Mouse (Mus musculus): Measurements from ENCODE around the gene Tenm4. TPM values are rescaled to one million over a fixed set of nuclear protein-coding genes. Genes with fewer than 3 reads are reported as not detected.
A peak's percentile ranks its signal among the peaks of the same experiment; 100 is the strongest.

The Tenm4 gene
- polyA plus RNA-seq, 1 experiment from 2014 or later = 49.9 TPM

DNA sequence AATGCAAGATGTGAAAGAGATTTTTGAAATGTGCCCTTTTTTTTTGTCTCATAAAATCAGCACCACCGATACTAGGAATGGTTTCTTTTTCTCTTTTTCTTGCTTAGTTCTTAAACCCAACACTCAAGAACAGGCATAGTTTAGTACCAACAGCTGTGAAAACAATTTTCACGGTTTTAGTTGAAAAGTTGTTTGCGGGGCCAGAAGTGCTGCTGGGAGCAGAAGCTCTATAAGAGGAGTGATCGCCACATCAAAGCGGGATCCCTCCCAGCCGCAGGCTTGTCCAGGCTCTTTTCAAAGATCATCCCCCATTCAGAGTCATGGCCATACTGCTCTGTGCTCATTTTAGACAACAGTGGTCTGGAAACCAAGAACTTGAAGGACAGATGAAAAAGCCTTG, 137.1 kb downstream of the Tenm4 start:
- 44% methylated on average over 6 of the region's 6 CpGs for WGBS
- H3K36me3 ChIP-seq = no peaks in the 10 kb centered on the region
- no peak overlapping the region for H3K4me2 ChIP-seq (replicated peaks)
- peaks cover 20% of the 10 kb centered on the region for H3K4me1 ChIP-seq
- no peak overlapping the region for H3K4me3 ChIP-seq
- H3K9ac ChIP-seq = no peak overlapping the region
- no peak overlapping the region for H3K27ac ChIP-seq
- no peaks in the 10 kb centered on the region for H3K27me3 ChIP-seq
- no peaks in the 10 kb centered on the region for H3K9me3 ChIP-seq
- no peak for ATAC-seq (ENCODE audit: low FRiP score, low read depth)

DNA sequence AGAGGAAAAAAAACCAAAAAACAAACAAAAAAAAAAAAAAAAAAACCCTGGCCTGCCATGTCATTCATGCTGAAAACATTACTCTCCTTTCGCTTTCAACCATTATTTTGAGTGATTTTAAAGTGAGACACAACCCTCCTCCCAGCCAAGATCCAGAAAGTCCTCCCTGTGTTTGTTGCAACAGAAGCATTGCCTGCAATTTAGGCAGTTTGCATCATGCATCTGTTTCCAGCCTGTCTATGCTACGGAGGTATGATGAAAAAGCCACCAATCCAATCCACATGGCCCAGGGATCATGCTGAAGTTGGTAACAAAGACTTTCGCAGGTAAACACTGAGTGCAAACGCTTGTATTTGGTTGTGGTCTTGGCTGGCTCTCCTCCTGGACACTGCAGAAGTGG, 158.3 kb downstream of the Tenm4 start:
- H3K4me3 ChIP-seq = no peak overlapping the region
- no peak overlapping the region for H3K4me2 ChIP-seq (replicated peaks)
- H3K9ac ChIP-seq = no peak overlapping the region
- H3K27ac ChIP-seq = no peak overlapping the region
- ATAC-seq (ENCODE audit: low FRiP score, low read depth) = no peak
- no peaks in the 10 kb centered on the region for H3K27me3 ChIP-seq
- WGBS = 89% methylated on average over 4 of the region's 4 CpGs
- H3K36me3 ChIP-seq = peaks cover 7% of the 10 kb centered on the region
- peaks cover 8% of the 10 kb centered on the region for H3K9me3 ChIP-seq
- H3K4me1 ChIP-seq = no peaks in the 10 kb centered on the region

DNA sequence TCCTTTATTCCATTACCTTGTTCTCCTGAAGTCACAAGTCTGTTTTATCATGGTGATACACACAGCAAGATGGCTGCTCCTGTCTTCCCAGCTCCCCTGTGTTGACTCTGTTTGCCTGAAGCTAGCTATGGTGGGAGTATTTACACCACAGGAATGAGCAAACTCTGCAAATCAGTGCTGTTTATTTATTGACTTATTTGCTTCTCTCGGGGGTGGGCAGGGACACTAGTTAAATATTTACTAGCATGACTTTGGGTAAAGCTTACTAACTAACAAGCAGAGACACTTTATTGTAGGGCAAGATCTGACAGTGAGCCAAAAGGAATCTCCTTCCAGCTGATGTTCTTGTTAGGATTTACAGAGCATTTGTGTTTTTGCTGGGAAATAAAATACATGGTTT, 160.1 kb downstream of the Tenm4 start:
- Histone ChIP-seq H3K9me3 (no peaks in the 10 kb centered on the region), H3K27me3 (no peaks in the 10 kb centered on the region), H3K27ac (no peak overlapping the region), H3K36me3 (no peaks in the 10 kb centered on the region), H3K4me3 (no peak overlapping the region), H3K4me1 (no peaks in the 10 kb centered on the region), H3K4me2 (replicated peaks) (no peak overlapping the region), H3K9ac (no peak overlapping the region)
- 51% methylated on average over 1 of the region's 1 CpGs for WGBS
- ATAC-seq (ENCODE audit: low FRiP score, low read depth) = no peak

DNA sequence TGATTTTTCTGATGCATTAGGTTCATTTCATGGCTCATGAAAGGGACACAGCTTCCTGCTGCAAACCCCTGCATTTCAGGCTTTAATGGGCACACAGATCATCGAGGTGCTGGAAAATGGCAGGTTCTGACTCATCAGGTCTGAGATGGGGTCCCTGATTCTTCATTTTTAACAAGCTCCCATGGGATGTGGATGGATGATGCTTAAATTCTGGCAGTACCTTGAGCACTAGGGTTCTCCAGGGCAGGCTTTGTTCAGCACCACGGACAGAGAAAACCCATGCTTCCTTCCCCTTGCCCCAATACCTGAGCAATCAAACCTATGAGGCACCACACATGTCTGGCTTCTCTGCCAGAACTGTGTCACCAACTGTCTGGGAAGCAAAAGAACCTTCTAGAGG, 163.3 kb downstream of the Tenm4 start:
- 0 out of 2 replicates have a peak, but pooled peaks have one; percentile 11 for ATAC-seq (ENCODE audit: low FRiP score, low read depth)
- no peaks in the 10 kb centered on the region for H3K36me3 ChIP-seq
- H3K9ac ChIP-seq = no peak overlapping the region
- H3K4me2 ChIP-seq (replicated peaks) = no peak overlapping the region
- H3K4me1 ChIP-seq = no peaks in the 10 kb centered on the region
- H3K27ac ChIP-seq = no peak overlapping the region
- H3K4me3 ChIP-seq = no peak overlapping the region
- H3K9me3 ChIP-seq = no peaks in the 10 kb centered on the region
- H3K27me3 ChIP-seq = no peaks in the 10 kb centered on the region
- WGBS = 30% methylated on average over 2 of the region's 2 CpGs

DNA sequence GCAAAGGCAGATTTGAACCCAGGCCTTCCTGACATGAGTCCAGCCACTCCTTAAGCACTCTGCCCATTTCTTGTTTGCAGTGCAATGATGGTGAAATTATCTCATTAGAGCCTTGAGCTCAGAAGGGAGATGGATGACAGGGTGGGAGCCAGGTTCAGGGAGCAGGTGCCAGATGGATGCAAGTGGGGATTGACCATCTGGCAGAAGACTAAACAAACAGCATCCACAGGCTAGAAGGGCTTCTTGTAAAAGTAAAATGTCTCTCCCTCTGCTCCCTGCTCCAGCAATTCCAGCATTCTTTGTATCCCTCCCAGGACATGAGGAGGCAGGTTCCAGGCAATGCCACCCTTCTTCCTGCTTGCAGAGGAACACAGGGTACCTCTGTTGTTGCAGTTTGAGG, 165.3 kb downstream of the Tenm4 start:
- Histone ChIP-seq H3K4me3 (no peak overlapping the region), H3K27me3 (no peaks in the 10 kb centered on the region), H3K9me3 (no peaks in the 10 kb centered on the region), H3K36me3 (no peaks in the 10 kb centered on the region), H3K9ac (no peak overlapping the region), H3K27ac (no peak overlapping the region), H3K4me1 (no peaks in the 10 kb centered on the region), H3K4me2 (replicated peaks) (no peak overlapping the region)
- ATAC-seq (ENCODE audit: low FRiP score, low read depth) = no peak

DNA sequence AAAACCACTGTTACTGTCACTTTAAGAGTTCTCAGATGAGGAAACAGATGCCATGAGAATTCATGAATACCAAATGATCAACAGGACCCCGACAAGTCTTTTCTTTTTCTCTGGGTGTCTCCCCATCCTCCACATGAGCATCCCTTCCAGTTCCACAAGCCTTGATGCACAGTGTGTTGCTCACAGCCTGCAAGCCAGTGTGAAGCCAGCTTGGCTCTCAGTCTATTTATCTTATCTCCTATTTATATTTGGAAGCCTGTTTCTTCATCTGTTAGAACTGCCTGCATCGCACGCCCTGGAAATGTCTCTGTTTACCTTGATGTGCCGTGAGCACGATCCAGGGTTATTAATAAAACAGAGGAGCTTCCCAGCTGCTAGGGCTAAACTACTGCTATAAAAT, 169.8 kb downstream of the Tenm4 start:
- H3K9me3 ChIP-seq = no peaks in the 10 kb centered on the region
- no peaks in the 10 kb centered on the region for H3K4me1 ChIP-seq
- ATAC-seq (ENCODE audit: low FRiP score, low read depth) = no peak
- WGBS = 85% methylated on average over 5 of the region's 5 CpGs
- H3K4me2 ChIP-seq (replicated peaks) = no peak overlapping the region
- no peaks in the 10 kb centered on the region for H3K27me3 ChIP-seq
- no peak overlapping the region for H3K9ac ChIP-seq
- no peak overlapping the region for H3K4me3 ChIP-seq
- no peaks in the 10 kb centered on the region for H3K36me3 ChIP-seq
- H3K27ac ChIP-seq = no peak overlapping the region

DNA sequence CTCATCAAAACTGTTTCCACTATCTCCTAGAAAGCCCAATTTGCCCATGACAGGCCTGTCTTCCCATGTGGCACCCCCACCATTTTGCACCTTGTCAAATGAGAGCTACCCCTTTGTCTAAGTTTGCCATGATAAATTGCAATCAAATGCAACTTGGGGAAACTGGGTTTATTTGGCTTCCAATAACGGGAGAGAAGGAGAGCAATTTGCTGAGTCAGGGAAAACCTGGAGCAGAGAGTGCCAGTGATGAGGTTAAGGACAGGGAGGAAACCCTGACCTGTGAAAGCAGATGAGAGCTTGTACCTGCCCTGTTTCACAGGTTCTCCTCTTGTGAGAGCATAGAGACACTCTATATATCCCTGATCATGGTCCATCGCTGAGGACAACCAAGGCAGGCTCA, 170.4 kb downstream of the Tenm4 start:
- H3K4me3 ChIP-seq = no peak overlapping the region
- no peak overlapping the region for H3K27ac ChIP-seq
- WGBS = 73% methylated on average over 2 of the region's 2 CpGs
- no peaks in the 10 kb centered on the region for H3K9me3 ChIP-seq
- H3K27me3 ChIP-seq = no peaks in the 10 kb centered on the region
- no peak overlapping the region for H3K4me2 ChIP-seq (replicated peaks)
- H3K4me1 ChIP-seq = no peaks in the 10 kb centered on the region
- no peak overlapping the region for H3K9ac ChIP-seq
- ATAC-seq (ENCODE audit: low FRiP score, low read depth) = no peak
- no peaks in the 10 kb centered on the region for H3K36me3 ChIP-seq

DNA sequence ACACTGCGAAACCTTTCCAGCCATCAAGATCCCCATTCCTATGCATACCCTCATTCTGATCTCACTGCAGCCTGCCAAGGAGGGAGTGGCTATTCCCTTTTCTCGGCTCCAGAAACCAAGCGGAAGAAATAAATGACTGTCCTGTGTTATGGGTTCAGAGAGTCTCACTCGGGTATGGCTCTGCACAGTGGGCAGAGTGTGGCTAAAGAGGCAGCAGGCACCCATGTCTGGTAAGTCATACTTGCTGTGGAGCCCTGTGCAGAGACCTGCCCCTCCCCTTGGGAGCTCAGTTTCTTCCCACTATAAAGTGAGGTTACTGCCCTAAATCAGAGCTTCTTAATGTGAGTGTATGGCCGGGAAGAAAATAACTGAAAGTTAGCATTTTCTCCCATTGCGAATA, 171.9 kb downstream of the Tenm4 start:
- WGBS = 76% methylated on average over 6 of the region's 6 CpGs
- Histone ChIP-seq H3K4me1 (no peaks in the 10 kb centered on the region), H3K9ac (no peak overlapping the region), H3K4me2 (replicated peaks) (no peak overlapping the region), H3K4me3 (no peak overlapping the region), H3K27me3 (no peaks in the 10 kb centered on the region), H3K27ac (no peak overlapping the region), H3K9me3 (no peaks in the 10 kb centered on the region), H3K36me3 (no peaks in the 10 kb centered on the region)
- no peak for ATAC-seq (ENCODE audit: low FRiP score, low read depth)

DNA sequence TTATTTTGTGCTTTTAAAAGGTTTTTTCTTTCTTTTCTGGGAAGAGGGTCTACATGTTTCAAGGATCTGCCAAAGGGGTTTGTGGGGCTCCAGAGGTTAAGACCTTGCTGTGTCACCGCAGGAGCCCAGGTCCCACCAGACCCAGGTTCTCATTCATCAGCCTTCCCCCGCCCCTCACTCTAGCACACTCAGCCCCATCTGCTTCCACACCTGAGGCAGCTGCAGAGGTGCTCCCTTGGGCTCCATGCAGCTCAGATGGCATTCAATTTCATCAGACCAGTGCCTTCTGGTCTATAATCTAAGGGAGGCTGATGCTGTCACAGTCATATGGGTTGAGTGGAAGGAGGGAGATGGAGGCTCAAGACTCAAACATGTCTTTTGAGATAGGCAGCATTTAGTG, 172.6 kb downstream of the Tenm4 start:
- H3K27me3 ChIP-seq = no peaks in the 10 kb centered on the region
- no peak overlapping the region for H3K4me2 ChIP-seq (replicated peaks)
- no peaks in the 10 kb centered on the region for H3K9me3 ChIP-seq
- H3K27ac ChIP-seq = no peak overlapping the region
- no peak for ATAC-seq (ENCODE audit: low FRiP score, low read depth)
- 81% methylated on average over 2 of the region's 2 CpGs for WGBS
- H3K4me1 ChIP-seq = no peaks in the 10 kb centered on the region
- H3K9ac ChIP-seq = no peak overlapping the region
- H3K4me3 ChIP-seq = no peak overlapping the region
- H3K36me3 ChIP-seq = no peaks in the 10 kb centered on the region

DNA sequence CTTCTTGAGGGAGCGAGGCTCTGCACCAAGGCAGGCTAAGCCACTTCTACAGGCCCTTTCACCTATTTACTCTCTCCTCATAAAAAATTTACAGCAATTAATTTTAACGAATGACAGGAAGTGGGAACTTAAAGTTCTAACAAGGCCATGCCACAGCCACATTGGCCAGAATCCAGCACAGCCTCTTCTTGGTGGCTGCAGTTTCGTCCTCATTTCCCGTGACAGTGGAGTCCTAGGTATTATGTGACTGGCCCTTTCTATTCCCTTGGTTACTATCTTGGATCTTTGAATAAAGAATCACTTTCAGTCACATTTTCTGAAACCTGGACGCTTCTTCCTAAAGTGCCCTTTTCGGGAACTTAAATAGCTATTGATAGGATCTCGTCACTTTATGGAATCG, 181.6 kb downstream of the Tenm4 start:
- no peak overlapping the region for H3K9ac ChIP-seq
- peaks cover 15% of the 10 kb centered on the region for H3K4me1 ChIP-seq
- no peaks in the 10 kb centered on the region for H3K9me3 ChIP-seq
- no peaks in the 10 kb centered on the region for H3K36me3 ChIP-seq
- no peak for ATAC-seq (ENCODE audit: low FRiP score, low read depth)
- no peaks in the 10 kb centered on the region for H3K27me3 ChIP-seq
- no peak overlapping the region for H3K4me2 ChIP-seq (replicated peaks)
- H3K4me3 ChIP-seq = no peak overlapping the region
- WGBS = 51% methylated on average over 8 of the region's 8 CpGs
- H3K27ac ChIP-seq = no peak overlapping the region

DNA sequence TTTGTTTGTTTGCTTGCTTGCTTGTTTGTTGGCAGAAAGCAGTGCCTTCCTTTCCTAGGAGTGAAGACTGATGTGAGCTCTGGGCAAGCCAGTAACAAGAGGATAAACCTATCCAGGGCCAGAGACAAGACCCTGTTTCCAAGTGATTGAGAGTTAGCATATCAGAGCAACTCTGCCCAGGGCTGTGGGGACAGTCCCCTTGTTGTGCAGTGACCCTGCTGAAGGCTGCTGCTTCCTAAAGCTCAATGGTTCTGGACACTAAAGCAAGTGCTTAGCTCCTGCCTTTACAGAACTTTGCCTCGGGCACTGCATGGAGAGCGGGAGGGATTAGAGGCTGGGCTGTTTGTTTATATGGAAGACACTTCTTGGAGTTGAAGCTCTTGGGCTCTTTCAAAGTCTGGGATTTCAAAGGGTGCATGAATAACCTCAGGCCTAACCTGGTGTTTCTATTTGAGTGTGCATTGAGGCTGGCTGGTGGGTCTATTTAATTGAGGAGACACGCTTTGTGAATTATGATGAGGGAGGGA, 185.3 kb downstream of the Tenm4 start:
- WGBS = 54% methylated on average over 3 of the region's 3 CpGs
- Histone ChIP-seq H3K4me2 (replicated peaks) (no peak overlapping the region), H3K9ac (no peak overlapping the region), H3K27ac (no peak overlapping the region), H3K4me1 (peaks cover 25% of the 10 kb centered on the region), H3K27me3 (no peaks in the 10 kb centered on the region), H3K9me3 (no peaks in the 10 kb centered on the region), H3K36me3 (no peaks in the 10 kb centered on the region), H3K4me3 (no peak overlapping the region)
- ATAC-seq (ENCODE audit: low FRiP score, low read depth) = no peak

DNA sequence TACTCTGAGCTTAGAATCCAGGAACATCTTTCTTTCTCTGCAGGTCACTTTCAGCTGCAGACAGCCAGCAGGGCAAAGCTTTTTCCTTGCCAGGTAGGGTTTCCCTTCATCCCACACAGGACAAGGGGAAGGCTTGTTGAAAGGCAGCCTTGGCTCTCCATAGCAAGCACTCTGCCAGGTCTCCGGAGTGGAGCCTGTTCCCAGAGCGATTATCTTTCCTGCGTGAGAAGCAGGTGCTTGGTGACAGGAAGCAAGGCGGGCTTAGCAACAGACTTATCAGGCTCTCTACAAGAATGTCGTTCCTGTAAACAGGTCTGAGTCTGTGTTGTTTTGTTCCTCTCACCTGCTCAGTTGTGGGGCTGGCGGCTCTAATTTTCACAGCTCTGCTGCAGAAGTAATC, 186.5 kb downstream of the Tenm4 start:
- no peak for ATAC-seq (ENCODE audit: low FRiP score, low read depth)
- 39% methylated on average over 6 of the region's 6 CpGs for WGBS
- no peaks in the 10 kb centered on the region for H3K36me3 ChIP-seq

DNA sequence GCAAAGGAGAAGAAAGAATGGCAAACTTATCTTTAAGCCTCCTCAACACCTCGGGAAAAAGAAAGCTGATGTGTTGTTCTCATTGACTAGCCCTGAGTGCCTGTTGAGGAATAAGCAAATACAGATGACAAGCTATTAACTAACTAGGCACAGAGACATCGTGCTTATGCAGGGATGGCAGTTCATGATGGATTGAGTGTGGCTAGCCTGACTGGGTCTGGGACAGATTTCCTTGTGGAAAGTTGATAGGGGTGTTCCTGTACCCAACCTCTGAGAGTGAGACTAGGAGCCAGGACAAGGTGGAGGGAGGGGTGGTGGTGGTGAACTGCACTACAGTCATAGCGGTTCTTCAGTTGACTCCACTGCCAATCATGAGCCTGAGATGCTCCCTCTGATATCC, 192.3 kb downstream of the Tenm4 start:
- H3K27me3 ChIP-seq = no peaks in the 10 kb centered on the region
- H3K9ac ChIP-seq = no peak overlapping the region
- H3K27ac ChIP-seq = no peak overlapping the region
- H3K4me2 ChIP-seq (replicated peaks) = no peak overlapping the region
- ATAC-seq (ENCODE audit: low FRiP score, low read depth) = 0 out of 2 replicates have a peak, but pooled peaks have one; percentile 24
- 52% methylated on average over 3 of the region's 3 CpGs for WGBS
- H3K4me3 ChIP-seq = no peak overlapping the region
- H3K36me3 ChIP-seq = no peaks in the 10 kb centered on the region
- no peaks in the 10 kb centered on the region for H3K9me3 ChIP-seq
- H3K4me1 ChIP-seq = peaks cover 7% of the 10 kb centered on the region; the same call in 1 of the 2 replicates

More for the DNA sequence above, 186.5 kb downstream of the Tenm4 start:
- Histone ChIP-seq H3K9me3 (no peaks in the 10 kb centered on the region), H3K4me1 (peaks cover 21% of the 10 kb centered on the region), H3K27ac (no peak overlapping the region), H3K4me2 (replicated peaks) (no peak overlapping the region), H3K4me3 (no peak overlapping the region), H3K9ac (no peak overlapping the region), H3K27me3 (no peaks in the 10 kb centered on the region)

All from limb, embryonic 13.5 days (tissue).